Mouse (Mus musculus): ENCODE measurements at regions not wholly inside any gene's neighbourhood (a gene's known extent, or its start where the extent isn't known, plus 50 kb on each side); places are given as distances from the start of the nearest gene placed in this dataset.
A peak's percentile ranks its signal among the peaks of the same experiment; 100 is the strongest.

DNA sequence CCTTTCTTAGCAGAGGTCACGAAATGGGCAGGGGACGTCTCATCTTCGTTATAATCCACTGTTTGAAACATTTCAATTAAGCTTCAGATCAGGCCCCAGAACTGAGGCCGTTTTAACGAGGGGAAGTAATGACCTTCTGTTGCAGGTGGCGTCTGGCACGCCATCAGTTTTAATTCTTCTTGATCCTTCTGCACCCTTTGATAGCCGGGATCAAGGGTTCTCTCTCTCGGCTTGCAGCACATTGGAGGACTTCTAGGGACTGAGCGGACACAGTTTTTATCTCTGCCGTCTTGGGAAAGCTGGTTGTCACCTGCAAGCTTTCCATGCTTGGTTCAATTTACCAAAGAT is 151.9 kb upstream of the Lmo4 start:
- Histone ChIP-seq H3K4me3 (no peak overlapping the region), H3K27ac (no peak overlapping the region)
- no peak for DNase-seq (ENCODE audit: extremely low spot score in 1 of 2, low spot score in 2 of 2)
- intact Hi-C loops (cut with DNase I) = no loop called here
- TF ChIP-seq CTCF (IDR thresholded peaks at IDR 0.05) = no peak

DNA sequence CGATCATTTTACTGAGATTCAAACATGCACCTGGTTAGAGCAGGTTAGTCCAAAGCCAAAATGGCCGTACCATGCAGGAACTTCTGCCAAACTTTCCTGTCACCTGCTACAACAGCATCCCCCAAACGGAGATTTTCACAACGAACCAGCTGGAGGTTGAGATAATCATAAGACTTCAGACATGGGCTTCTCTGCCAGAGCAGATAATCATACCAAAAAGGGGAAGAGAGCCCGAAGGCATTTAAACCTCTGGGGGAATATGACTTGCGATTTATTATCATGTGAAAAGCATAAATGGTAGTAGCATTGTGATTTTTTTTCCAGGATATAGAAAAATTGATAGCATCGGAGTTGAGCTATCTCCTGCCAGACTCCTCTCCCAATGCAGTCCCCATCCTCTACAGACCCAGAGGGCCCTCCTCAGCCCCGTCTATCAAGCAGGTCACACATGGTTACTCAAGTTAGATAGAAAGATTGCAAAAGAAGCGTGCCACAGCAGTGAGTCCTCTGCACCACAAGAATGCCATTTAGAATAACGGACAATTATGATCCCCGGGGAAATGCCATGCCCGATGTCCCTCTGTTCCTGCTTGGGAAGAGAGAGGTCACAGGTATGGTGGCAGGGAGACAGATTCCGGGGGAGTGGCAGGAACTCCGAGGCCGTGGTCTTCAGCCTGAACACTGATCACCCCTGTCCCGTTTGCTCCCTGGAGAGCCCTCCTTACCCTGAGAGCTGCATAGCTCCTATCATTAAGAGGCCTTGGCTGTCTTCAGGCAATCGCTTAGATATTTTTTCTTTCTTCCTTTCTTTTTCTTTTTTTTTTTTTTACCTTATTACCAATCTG is 151.3 kb upstream of the Lmo4 start:
- Histone ChIP-seq H3K4me3 (no peak overlapping the region), H3K27ac (no peak overlapping the region)
- TF ChIP-seq CTCF (IDR thresholded peaks at IDR 0.05) = no peak
- DNase-seq (ENCODE audit: extremely low spot score in 1 of 2, low spot score in 2 of 2) = no peak
- intact Hi-C loops (cut with DNase I) = no loop called here

DNA sequence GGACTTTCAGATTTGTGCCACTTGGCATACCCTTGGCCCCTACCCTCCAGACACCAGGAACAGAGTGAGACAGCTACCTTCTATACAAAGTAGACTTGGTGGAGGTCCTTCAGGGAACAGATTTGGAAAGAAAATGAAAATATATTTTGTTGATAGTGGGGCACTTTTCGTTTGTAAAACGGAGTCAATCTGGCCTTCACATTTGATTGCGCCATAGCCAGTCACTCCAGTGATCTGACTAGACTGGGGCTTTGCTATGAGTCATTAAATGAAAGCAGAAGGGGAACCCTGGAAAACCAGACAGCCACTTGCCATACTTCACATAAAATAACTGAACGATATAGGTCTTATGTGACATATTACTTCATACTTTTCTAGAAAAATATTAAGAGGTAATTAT is 147.5 kb upstream of the Lmo4 start:
- Histone ChIP-seq H3K4me3 (no peak overlapping the region), H3K27ac (no peak overlapping the region)
- TF ChIP-seq CTCF (IDR thresholded peaks at IDR 0.05) = no peak
- DNase-seq (ENCODE audit: extremely low spot score in 1 of 2, low spot score in 2 of 2) = no peak
- intact Hi-C loops (cut with DNase I) = no loop called here

DNA sequence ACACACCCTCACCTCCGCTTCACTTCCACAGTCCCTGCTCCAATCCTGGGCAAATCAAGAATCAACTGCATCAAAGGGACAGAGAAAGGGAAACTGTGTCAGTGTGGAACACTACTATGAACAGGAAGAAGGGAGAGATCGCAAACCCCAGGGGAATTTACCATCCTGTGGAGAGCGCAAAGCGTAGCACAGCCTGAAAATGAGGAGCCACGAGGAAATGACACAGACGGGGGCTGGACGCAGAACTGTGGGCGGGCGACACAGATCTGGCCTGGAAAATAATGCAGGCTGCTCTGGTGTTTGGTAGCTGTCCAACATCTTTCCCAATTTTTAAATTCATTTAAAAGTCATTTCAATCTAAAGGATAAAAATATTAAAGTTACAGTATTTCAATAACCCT is 143.4 kb upstream of the Lmo4 start:
- intact Hi-C loops (cut with DNase I) = no loop called here
- no peak for TF ChIP-seq CTCF (IDR thresholded peaks at IDR 0.05)
- no peak overlapping the region for H3K27ac ChIP-seq
- H3K4me3 ChIP-seq = no peak overlapping the region
- peak in 1 of 2 experiments; percentile 26 for DNase-seq (ENCODE audit: extremely low spot score in 1 of 2, low spot score in 2 of 2)

DNA sequence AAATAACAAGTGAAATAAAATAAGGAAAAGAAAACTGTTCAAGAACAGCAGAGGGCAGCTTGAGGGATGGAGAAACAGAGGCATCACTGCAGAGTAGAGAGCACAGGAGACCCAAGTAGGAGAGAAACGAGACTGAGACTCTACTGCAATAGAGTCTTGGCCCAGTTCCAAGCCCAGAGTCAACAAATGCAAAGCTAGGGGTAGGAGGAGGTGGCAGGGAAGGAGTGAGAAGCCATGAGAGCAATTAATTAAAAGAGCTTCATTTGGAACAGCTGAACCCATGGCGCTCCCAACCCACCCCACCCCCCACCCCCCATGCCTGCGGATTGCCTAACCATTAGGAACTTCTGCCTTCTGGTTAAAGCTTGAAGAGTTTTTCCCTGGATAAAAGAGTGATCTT is 130.2 kb upstream of the Lmo4 start:
- Histone ChIP-seq H3K27ac (no peak overlapping the region), H3K4me3 (no peak overlapping the region)
- no peak for DNase-seq (ENCODE audit: extremely low spot score in 1 of 2, low spot score in 2 of 2)
- no peak for TF ChIP-seq CTCF (IDR thresholded peaks at IDR 0.05)
- intact Hi-C loops (cut with DNase I) = no loop called here

DNA sequence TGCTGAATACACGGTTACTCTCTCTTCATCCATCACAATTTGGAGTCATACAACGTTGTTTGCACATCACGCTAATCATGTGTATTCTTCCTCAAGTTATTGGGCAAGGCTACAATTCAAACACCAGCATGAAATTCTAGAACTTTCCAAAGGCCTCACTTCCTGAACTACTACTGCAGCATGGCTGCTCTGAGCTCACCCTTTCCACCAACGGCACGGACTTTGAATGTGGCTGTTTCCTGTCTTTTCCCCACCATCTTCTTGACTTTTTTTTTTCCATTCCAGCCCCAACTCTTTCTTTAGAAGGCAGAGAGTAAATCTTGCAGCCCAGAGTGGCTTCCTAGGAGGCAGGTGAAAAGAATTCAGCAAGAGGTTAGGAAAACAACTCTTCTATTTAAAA is 129.2 kb upstream of the Lmo4 start:
- H3K4me3 ChIP-seq = no peak overlapping the region
- H3K27ac ChIP-seq = no peak overlapping the region
- no peak for TF ChIP-seq CTCF (IDR thresholded peaks at IDR 0.05)
- no peak for DNase-seq (ENCODE audit: extremely low spot score in 1 of 2, low spot score in 2 of 2)
- intact Hi-C loops (cut with DNase I) = no loop called here

DNA sequence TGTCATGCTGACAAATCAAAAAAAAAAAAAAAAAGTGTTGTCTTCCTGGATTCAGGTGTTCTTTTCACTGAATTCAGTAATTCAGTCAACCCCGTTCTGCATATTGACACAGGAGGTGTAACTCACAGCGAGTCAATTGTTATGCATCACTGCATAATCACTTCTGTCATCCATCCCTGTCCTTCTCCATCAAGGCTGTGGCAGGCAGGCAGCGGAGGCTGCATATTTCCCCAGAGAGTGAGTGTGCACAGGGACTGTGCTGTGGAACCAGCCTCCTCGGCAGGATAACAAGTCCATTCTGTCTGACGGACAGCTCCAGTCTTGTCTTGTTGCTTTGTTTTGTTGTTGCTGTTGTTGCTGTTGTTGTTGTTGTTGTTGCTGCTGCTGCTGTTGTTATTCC is 127.3 kb upstream of the Lmo4 start:
- Histone ChIP-seq H3K4me3 (no peak overlapping the region), H3K27ac (no peak overlapping the region)
- no peak for TF ChIP-seq CTCF (IDR thresholded peaks at IDR 0.05)
- no peak for DNase-seq (ENCODE audit: extremely low spot score in 1 of 2, low spot score in 2 of 2)
- intact Hi-C loops (cut with DNase I) = no loop called here

DNA sequence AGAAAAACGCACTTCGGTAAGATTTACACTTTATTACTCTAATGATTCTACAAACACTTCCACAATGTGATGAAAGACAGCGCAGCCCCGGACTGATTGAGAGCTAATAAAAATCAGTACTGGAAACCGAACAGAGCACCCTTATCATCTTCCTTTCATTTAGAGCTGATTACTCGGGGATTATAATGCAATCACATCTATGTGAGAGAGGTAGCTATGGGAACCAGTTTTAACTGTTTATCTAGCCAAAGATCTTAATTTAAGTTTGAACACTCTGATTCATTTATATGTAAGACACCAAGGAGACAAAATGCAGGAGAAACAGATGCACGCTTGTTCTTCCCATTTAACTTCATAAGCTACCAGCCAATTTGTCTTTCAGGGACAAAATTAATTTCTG is 124.1 kb upstream of the Lmo4 start:
- intact Hi-C loops (cut with DNase I) = loop anchor here (10.0 kb wide), 1 partner anchor 1564 kb away; the partner anchor contains the start of gene Gtf2b
- TF ChIP-seq CTCF (IDR thresholded peaks at IDR 0.05) = no peak
- H3K27ac ChIP-seq = 0 out of 2 replicates have a peak overlapping the region, but pooled peaks have one; percentile 33
- no peak overlapping the region for H3K4me3 ChIP-seq
- DNase-seq (ENCODE audit: extremely low spot score in 1 of 2, low spot score in 2 of 2) = no peak

DNA sequence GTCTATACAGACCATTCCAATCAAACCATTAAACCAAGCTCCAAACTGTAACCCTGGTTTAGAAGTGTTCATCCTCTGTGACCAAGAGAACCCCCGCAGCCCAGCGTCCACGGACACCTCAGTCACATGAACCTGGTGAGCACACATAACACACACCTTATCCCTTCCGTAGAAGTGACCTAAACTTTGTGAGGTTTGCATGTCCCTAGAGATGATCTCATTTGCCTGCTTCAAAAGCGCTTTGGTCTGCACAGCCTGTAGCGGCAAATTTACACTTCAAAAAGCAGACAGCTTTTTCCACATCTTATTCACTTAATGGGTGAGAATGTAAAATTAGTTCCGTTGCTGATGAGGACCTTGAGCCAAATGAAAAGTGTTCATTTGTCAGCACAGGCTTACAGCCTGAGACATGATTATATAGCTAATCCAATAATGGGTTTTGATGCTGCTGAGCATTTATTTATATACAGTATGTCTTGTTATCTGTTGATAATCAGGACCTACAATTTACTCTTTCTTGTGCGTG is 122.3 kb upstream of the Lmo4 start:
- Histone ChIP-seq H3K4me3 (no peak overlapping the region), H3K27ac (no peak overlapping the region)
- no peak for TF ChIP-seq CTCF (IDR thresholded peaks at IDR 0.05)
- DNase-seq (ENCODE audit: extremely low spot score in 1 of 2, low spot score in 2 of 2) = no peak
- intact Hi-C loops (cut with DNase I) = loop anchor here (10.0 kb wide), 1 partner anchor 1562 kb away; the partner anchor contains the start of gene Gtf2b

DNA sequence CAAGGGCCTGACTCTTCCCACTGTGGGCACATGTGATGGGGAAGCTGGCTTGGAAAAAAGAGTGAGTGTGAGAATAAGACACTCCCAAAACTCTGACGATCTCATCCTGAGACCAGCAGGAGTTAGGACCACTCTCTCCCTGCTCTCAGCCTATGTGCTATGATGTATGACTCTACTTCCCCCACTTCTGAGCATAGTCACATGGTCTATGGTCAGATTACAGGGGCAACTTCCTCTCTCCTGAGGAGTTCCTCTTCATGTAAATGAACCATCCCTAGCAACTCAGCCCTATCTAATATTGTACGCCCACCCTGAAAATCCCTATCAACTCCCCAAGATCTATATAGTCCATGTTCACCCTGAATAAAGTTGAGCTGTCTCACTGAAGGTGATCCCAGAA is 120.0 kb upstream of the Lmo4 start:
- intact Hi-C loops (cut with DNase I) = loop anchor here (10.0 kb wide), 1 partner anchor 1560 kb away; the partner anchor contains the start of gene Gtf2b
- no peak for TF ChIP-seq CTCF (IDR thresholded peaks at IDR 0.05)
- DNase-seq (ENCODE audit: extremely low spot score in 1 of 2, low spot score in 2 of 2) = no peak
- Histone ChIP-seq H3K4me3 (no peak overlapping the region), H3K27ac (no peak overlapping the region)

DNA sequence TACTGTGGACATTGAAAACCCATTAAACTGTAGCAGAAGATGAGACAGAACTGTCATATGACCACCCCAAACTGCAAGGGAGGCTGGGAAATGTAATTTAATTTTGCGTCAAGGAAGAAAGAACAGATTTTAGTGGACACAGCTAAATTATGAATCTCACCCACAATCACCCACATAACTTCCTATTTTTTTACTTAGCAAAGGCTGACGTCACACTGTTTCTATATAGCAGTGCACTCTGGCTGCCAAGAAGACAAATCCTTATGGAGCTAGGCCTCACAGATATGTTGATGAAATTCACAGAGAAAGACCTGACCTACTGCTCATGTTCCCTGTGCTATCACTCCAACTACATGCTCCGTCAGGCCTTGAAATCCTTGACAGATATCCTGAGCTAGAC is 118.5 kb upstream of the Lmo4 start:
- Histone ChIP-seq H3K4me3 (no peak overlapping the region), H3K27ac (no peak overlapping the region)
- no peak for TF ChIP-seq CTCF (IDR thresholded peaks at IDR 0.05)
- no peak for DNase-seq (ENCODE audit: extremely low spot score in 1 of 2, low spot score in 2 of 2)
- intact Hi-C loops (cut with DNase I) = loop anchor here (10.0 kb wide), 1 partner anchor 1559 kb away; the partner anchor contains the start of gene Gtf2b

DNA sequence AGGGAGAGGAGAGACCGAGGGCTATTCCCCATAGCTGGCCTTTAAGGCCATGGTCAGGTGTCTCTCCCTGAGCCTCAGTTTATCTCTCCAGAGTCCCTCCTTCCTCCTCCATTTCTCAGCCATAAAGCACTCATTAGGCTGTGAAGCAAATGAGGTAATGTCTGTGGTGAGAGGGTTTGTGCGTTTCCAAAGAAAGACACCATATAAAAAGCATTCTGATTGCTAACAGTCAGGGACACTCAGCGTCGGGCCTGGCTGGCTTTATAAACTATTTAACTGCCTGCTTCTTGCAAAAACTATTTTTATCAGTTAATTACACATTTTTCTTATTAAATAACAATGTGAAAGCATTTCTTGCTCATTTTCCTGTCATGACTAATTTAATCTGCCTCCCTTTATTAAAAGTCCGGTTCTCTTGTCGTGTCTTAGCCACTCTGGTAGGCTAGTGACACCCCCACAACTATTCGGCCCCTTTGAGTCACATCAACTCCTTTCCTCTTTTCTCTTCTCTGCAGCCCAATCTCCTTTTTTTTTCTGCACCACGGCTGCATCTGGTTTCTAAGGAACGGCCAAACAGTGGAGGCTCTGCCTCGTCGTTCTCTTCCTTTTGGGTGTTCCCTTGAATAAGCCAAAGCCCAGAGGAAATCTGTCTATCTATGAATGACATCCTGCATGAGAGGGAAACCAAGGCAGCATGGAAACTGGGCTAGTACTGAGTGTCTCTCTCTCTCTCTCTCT is 114.6 kb upstream of the Lmo4 start:
- no peak for TF ChIP-seq CTCF (IDR thresholded peaks at IDR 0.05)
- Histone ChIP-seq H3K4me3 (peak overlapping the region; percentile 14; the same call in 1 of the 2 replicates), H3K27ac (peak overlapping the region; percentile 73)
- no peak for DNase-seq (ENCODE audit: extremely low spot score in 1 of 2, low spot score in 2 of 2)
- intact Hi-C loops (cut with DNase I) = loop anchor here (10.0 kb wide), 1 partner anchor 1555 kb away; the partner anchor contains the start of gene Gtf2b
